Mouse (Mus musculus) heart, embryonic 14.5 days (tissue): ENCODE results near the gene Slc16a13. TPM values are rescaled to one million over a fixed set of nuclear protein-coding genes. Genes with fewer than 3 reads are reported as not detected.
A peak's percentile ranks its signal among the peaks of the same experiment; 100 is the strongest.

Experiments
- ATAC-seq: fragments of 200-750 bp; cut with Nextera tagmentation; 2 replicates; pipeline ENCODE4 v1.8.0; 2017; ENCODE audit warnings: low read depth, moderate TSS enrichment; ENCODE audit not compliant: insufficient number of reproducible peaks, insufficient read depth, low FRiP score
- H3K27ac ChIP-seq, 2 experiments: fragments of 200-500 bp in 1 of 2; fragments of 300-500 bp in 1 of 2; sonication (generic) in 1 of 2; replicated peaks in 1 of 2; 2 replicates each; pipeline ENCODE4 v1.5.1; 2012 to 2014; ENCODE audit warnings: low read depth in 2 of 2, low read length in 2 of 2, control low read depth in 1 of 2, mild to moderate bottlenecking in 1 of 2, mixed read lengths in 1 of 2; ENCODE audit not compliant: control insufficient read depth in 1 of 2, insufficient read depth in 1 of 2
- H3K27me3 ChIP-seq: fragments of 300-500 bp; sonication (generic); 2 replicates; pipeline ENCODE4 v1.6.1; 2014; ENCODE audit warnings: mild to moderate bottlenecking, low read length, control low read depth; ENCODE audit not compliant: control insufficient read depth, insufficient read depth
- H3K36me3 ChIP-seq: fragments of 300-500 bp; sonication (generic); 2 replicates; pipeline ENCODE4 v1.6.1; 2014; ENCODE audit warnings: mild to moderate bottlenecking, control low read depth, low read length, mixed read lengths; ENCODE audit not compliant: control insufficient read depth, insufficient read depth
- H3K4me1 ChIP-seq, 2 experiments: fragments of 200-500 bp in 1 of 2; fragments of 300-500 bp in 1 of 2; sonication (generic) in 1 of 2; 2 replicates each; pipeline ENCODE4 v1.6.1; 2012 to 2014; ENCODE audit warnings: low read length in 2 of 2, control low read depth in 1 of 2, mixed read lengths in 1 of 2; ENCODE audit not compliant: control insufficient read depth in 2 of 2, insufficient read depth in 2 of 2
- H3K4me2 ChIP-seq: fragments of 300-500 bp; sonication (generic); 2 replicates; pipeline ENCODE4 v1.6.1; 2014; ENCODE audit warnings: mild to moderate bottlenecking, low read length
- H3K4me3 ChIP-seq, 2 experiments: fragments of 200-500 bp in 1 of 2; fragments of 300-500 bp in 1 of 2; sonication (generic) in 1 of 2; 2 replicates each; pipeline ENCODE4 v1.5.1; 2012 to 2014; ENCODE audit warnings: low read length in 2 of 2, mild to moderate bottlenecking in 2 of 2, control low read depth in 1 of 2, low read depth in 1 of 2, moderate library complexity in 1 of 2; ENCODE audit not compliant: control insufficient read depth in 1 of 2, insufficient read depth in 1 of 2
- H3K9ac ChIP-seq: fragments of 300-500 bp; sonication (generic); 2 replicates; pipeline ENCODE4 v1.6.1; 2014; ENCODE audit warnings: mild to moderate bottlenecking, low read length
- H3K9me3 ChIP-seq: fragments of 300-500 bp; sonication (generic); 2 replicates; pipeline ENCODE4 v1.6.1; 2016; ENCODE audit warnings: low read length, control low read depth; ENCODE audit not compliant: control insufficient read depth
- WGBS: fragments of 180-500 bp; shearing (Covaris S2); extraction: QIAGEN DNeasy Blood & Tissue Kit; methylation state at CpG from one replicate; pipeline ENCODE4 v1.1.7; 2014; 5-methylcytosine and 5-hydroxymethylcytosine counted together
- polyA plus RNA-seq: library from polyadenylated mRNA; unstranded; fragments of >200 nt; fragmentation: Nextera tagmentation; extraction: Ambion mirVana; gene quantifications from 2 replicates; pipeline ENCODE4 v1.2.1, GENCODE M21; 2014

Slc16a13 gene
- polyA plus RNA-seq, 1 experiment from 2014 or later = 6.4 TPM

GRCm38 (mm10) chr11:70230239-70230727, 9.4 kb upstream of the Slc16a13 start:
- Histone ChIP-seq H3K9ac (peak overlapping the region; percentile 72), H3K27ac (peak overlapping the region; percentile 78 to 83), H3K4me2 (peak overlapping the region; percentile 53), H3K4me3 (peak overlapping the region; percentile 3 to 45), H3K4me1 (peaks cover 18 to 39% of the 10 kb centered on the region in 2 experiments), H3K9me3 (no peaks in the 10 kb centered on the region), H3K36me3 (peaks cover 13% of the 10 kb centered on the region), H3K27me3 (peaks cover 49% of the 10 kb centered on the region)
- 1% methylated on average over 32 of the region's 32 CpGs for WGBS
- peak; percentile 72 for ATAC-seq

GRCm38 (mm10) chr11:70229260-70230010, 8.6 kb upstream of the Slc16a13 start, which contains the start of gene Bcl6b:
Gene Bcl6b, minus strand, starts transcription at chr11:70229798.
- Histone ChIP-seq H3K4me1 (peaks cover 18 to 39% of the 10 kb centered on the region in 2 experiments), H3K36me3 (peaks cover 8% of the 10 kb centered on the region; the same call in 1 of the 2 replicates), H3K27ac (peak within 1 kb of the TSS; percentile 78 to 83), H3K4me2 (peak within 1 kb of the TSS; percentile 53), H3K27me3 (peaks cover 49% of the 10 kb centered on the region), H3K9me3 (no peaks in the 10 kb centered on the region), H3K4me3 (peak within 1 kb of the TSS; percentile 45 to 51), H3K9ac (peak within 1 kb of the TSS; percentile 72)
- 3% methylated on average over 39 of the region's 39 CpGs for WGBS
- peak; percentile 11; the same call in 1 of the 2 replicates for ATAC-seq

DNA sequence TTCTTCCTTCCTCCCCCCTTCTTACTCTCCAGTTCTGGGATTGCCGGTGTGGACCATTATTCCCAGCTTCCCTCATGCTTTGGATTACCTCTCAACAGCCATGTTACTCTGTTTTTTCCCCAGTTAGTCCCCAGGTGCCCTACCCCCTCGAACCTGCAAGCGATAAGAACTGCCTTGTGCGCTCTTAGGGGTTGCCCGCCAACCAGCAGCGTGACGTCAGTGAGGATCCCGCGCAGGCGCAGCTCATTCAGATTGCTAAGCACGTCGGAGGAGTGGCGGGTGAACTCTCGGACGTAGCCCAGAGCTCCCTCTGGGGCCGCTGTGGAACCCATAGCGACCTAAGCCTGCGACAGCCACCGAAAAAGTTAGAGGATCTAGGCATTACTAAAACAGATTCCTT, 8.0 kb upstream of the Slc16a13 start:
- Histone ChIP-seq H3K4me3 (peak overlapping the region; percentile 45 to 51), H3K9me3 (no peaks in the 10 kb centered on the region), H3K9ac (peak overlapping the region; percentile 72), H3K27me3 (peaks cover 49% of the 10 kb centered on the region), H3K27ac (peak overlapping the region; percentile 78 to 83), H3K4me2 (peak overlapping the region; percentile 53), H3K4me1 (peaks cover 18 to 39% of the 10 kb centered on the region in 2 experiments), H3K36me3 (peaks cover 8% of the 10 kb centered on the region; the same call in 1 of the 2 replicates)
- peak; percentile 54 for ATAC-seq
- WGBS = under 1% methylated on average over 19 of the region's 19 CpGs

GRCm38 (mm10) chr11:70227661-70228245, 6.9 kb upstream of the Slc16a13 start:
- peak overlapping the region; percentile 72 for H3K9ac ChIP-seq
- H3K4me2 ChIP-seq = peak overlapping the region; percentile 53
- peaks cover 49% of the 10 kb centered on the region for H3K27me3 ChIP-seq
- ATAC-seq = no peak
- peak overlapping the region in 1 of 2 experiments; percentile 83; a peak in 2 of 4 replicates for H3K27ac ChIP-seq
- peak overlapping the region; percentile 45 to 51 for H3K4me3 ChIP-seq
- 70% methylated on average over 4 of the region's 4 CpGs for WGBS
- H3K36me3 ChIP-seq = peaks cover 8% of the 10 kb centered on the region; the same call in 1 of the 2 replicates
- H3K9me3 ChIP-seq = no peaks in the 10 kb centered on the region
- H3K4me1 ChIP-seq = peaks cover 18 to 33% of the 10 kb centered on the region in 2 experiments

GRCm38 (mm10) chr11:70227126-70227525, 6.3 kb upstream of the Slc16a13 start:
- H3K27ac ChIP-seq = peak overlapping the region in 1 of 2 experiments; percentile 37; a peak in 1 of 4 replicates
- H3K9me3 ChIP-seq = no peaks in the 10 kb centered on the region
- H3K4me3 ChIP-seq = peak overlapping the region; percentile 20 to 45; a peak in 3 of 4 replicates
- peaks cover 18 to 31% of the 10 kb centered on the region in 2 experiments for H3K4me1 ChIP-seq
- no peak for ATAC-seq
- peak overlapping the region; percentile 53 for H3K4me2 ChIP-seq
- WGBS = 23% methylated on average over 5 of the region's 5 CpGs
- peaks cover 49% of the 10 kb centered on the region for H3K27me3 ChIP-seq
- H3K9ac ChIP-seq = peak overlapping the region; percentile 72
- H3K36me3 ChIP-seq = peaks cover 8% of the 10 kb centered on the region; the same call in 1 of the 2 replicates

DNA sequence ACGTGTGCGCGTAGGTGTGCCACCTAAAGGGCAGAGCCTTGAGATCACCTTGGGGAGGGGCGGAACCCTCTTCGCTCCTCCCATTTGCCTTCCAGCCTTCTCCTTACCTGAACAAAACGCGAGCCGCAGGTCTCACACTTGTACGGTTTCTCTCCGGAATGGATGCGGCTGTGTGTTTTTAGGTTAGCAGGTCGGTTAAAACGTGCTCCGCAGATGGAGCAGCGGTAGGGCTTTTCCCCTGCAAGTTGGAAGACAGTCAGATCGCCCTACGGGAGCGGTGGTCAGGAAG, 5.7 kb upstream of the Slc16a13 start:
- H3K4me2 ChIP-seq = peak overlapping the region; percentile 53
- H3K27me3 ChIP-seq = peaks cover 49% of the 10 kb centered on the region
- WGBS = 8% methylated on average over 18 of the region's 18 CpGs
- H3K4me3 ChIP-seq = peak overlapping the region; percentile 20 to 45
- no peak for ATAC-seq
- peak overlapping the region; percentile 72 for H3K9ac ChIP-seq
- H3K27ac ChIP-seq = peak overlapping the region in 1 of 2 experiments; percentile 55; a peak in 1 of 4 replicates
- H3K9me3 ChIP-seq = no peaks in the 10 kb centered on the region
- peaks cover 8% of the 10 kb centered on the region; the same call in 1 of the 2 replicates for H3K36me3 ChIP-seq
- H3K4me1 ChIP-seq = peaks cover 22 to 36% of the 10 kb centered on the region in 2 experiments

DNA sequence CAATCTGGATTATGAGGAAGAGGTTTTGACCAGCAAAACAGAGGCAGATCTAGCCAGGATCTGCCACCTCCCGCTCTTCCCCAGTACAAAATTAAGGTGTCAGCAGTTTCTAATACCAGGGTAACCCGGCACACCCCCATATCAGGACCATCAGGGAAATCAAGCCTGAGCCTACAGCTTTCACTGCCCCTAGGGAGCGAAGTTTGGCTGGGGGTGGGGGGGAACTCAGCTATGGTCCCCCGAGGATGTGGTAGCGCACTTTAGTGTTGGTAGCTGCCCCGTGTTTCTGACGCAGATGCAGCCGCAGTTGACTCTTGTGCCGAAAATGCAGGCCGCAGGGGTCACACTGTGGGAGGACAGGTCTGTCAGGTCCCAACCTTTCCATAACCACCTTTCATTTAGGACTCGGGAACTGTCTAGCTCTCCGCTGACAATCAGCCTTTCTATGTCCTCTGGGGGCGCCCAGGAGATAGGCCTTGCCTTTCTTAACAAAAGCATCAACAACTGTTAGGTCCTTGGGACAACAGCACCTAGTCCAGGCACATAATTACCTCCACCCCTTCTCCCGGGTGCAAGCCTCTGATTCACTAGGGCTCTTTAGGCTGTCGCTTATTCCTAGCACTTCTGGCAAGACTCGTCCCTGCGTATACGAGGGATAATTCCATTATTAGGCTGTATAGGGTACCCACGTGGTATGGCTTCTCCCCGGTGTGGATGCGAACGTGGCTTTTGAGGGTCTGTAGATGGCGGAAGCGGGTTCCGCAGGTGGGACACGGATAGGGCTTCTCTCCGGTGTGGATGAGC, 5.1 kb upstream of the Slc16a13 start:
- Histone ChIP-seq H3K9me3 (no peaks in the 10 kb centered on the region), H3K36me3 (peaks cover 8% of the 10 kb centered on the region; the same call in 1 of the 2 replicates), H3K9ac (peak overlapping the region; percentile 72), H3K27ac (peak overlapping the region; percentile 22 to 55), H3K4me3 (peak overlapping the region; percentile 20 to 45), H3K4me2 (peak overlapping the region; percentile 53), H3K27me3 (peaks cover 49% of the 10 kb centered on the region), H3K4me1 (peaks cover 22 to 36% of the 10 kb centered on the region in 2 experiments)
- 17% methylated on average over 27 of the region's 27 CpGs for WGBS
- no peak for ATAC-seq
